Mouse (Mus musculus) erythroblast, embryonic 14.5 days (primary cell): ENCODE results near the gene Sdc3.

Experiments used
- GATA1 ChIP-seq: IDR thresholded peaks from 2 replicates; pipeline ENCODE4 v1.6.1; 2012; ENCODE audit warnings: low read length, inconsistent platforms, mixed read lengths
- TAL1 ChIP-seq: IDR thresholded peaks from 3 replicates; pipeline ENCODE4 v1.6.1; 2012; ENCODE audit warnings: low read length, inconsistent platforms, mixed read lengths

DNA sequence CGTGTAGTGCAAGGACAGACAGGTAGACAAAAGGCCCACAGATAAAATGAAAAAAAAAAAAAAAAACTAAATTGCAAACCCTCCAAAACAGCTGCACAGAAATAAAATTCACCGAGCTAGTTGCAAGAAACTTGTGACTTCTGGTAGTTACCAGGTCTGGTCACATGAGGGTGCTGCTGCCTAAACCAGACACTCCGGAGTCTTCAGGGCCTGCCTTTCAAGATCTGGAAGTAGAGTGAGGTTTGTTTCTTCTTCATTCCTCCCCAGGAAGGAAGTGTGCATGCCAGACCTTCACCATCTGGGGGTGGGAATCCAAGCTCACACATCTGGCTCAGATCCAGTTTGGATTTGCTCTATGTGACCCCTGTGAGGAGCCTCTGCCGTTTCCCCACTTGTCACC lies 7.6 kb upstream of the Sdc3 start:
- TF ChIP-seq TAL1 (no peak), GATA1 (no peak)
